Mouse (Mus musculus) forelimb bud, embryonic 11.5 days (tissue): Measurements from ENCODE around the gene 3830403N18Rik.
"Not testable (repeated sequence)": the region's sequence is repeated elsewhere in the genome, so short reads cannot be mapped to it uniquely, and the experiment has no call there.

ENCODE experiments used
- DNase-seq: peaks from one replicate; pipeline ENCODE4 v3.0.0-alpha.2; 2012; ENCODE audit warnings: low read depth, low spot score

The 3830403N18Rik gene

GRCm38 (mm10) chrX:56136336-56136909 is at the start of gene 3830403N18Rik:
TSS of gene 3830403N18Rik (plus strand) at chrX:56136572.
- DNase-seq, result not testable (repeated sequence)

GRCm38 (mm10) chrX:56151396-56151795 is 15.0 kb downstream of the 3830403N18Rik start:
- DNase-seq, result no peak

GRCm38 (mm10) chrX:56186449-56186848 is 50.1 kb downstream of the 3830403N18Rik start:
- DNase-seq, result not testable (repeated sequence)
